Mouse (Mus musculus) forebrain, embryonic 15.5 days (tissue): Measurements from ENCODE around the gene Pip5k1b. TPM values are rescaled to one million over a fixed set of nuclear protein-coding genes. Genes with fewer than 3 reads are reported as not detected.

Source experiments
- ATAC-seq: fragments of 200-750 bp; cut with Nextera tagmentation; replicated peaks from 2 replicates; pipeline ENCODE4 v1.8.0; 2017; ENCODE audit warnings: mild to moderate bottlenecking, moderate TSS enrichment, moderate library complexity
- H3K27ac ChIP-seq: fragments of 300-500 bp; sonication (generic); replicated peaks from 2 replicates; pipeline ENCODE4 v1.5.1; 2015; ENCODE audit warnings: mild to moderate bottlenecking, inconsistent platforms
- H3K27me3 ChIP-seq: fragments of 300-500 bp; sonication (generic); 2 replicates; pipeline ENCODE4 v1.6.1; 2015; ENCODE audit warnings: inconsistent platforms
- H3K36me3 ChIP-seq: fragments of 300-500 bp; sonication (generic); 2 replicates; pipeline ENCODE4 v1.6.1; 2015; ENCODE audit warnings: mild to moderate bottlenecking, inconsistent platforms
- H3K4me1 ChIP-seq: fragments of 300-500 bp; sonication (generic); 2 replicates; pipeline ENCODE4 v1.6.1; 2015; ENCODE audit warnings: inconsistent platforms
- H3K4me2 ChIP-seq: fragments of 300-500 bp; sonication (generic); replicated peaks from 2 replicates; pipeline ENCODE4 v1.6.1; 2015; ENCODE audit warnings: mild to moderate bottlenecking, inconsistent platforms
- H3K4me3 ChIP-seq: fragments of 300-500 bp; sonication (generic); 2 replicates; pipeline ENCODE4 v1.5.1; 2015; ENCODE audit warnings: mild to moderate bottlenecking, inconsistent platforms
- H3K9ac ChIP-seq: fragments of 300-500 bp; sonication (generic); replicated peaks from 2 replicates; pipeline ENCODE4 v1.6.1; 2015; ENCODE audit warnings: mild to moderate bottlenecking, inconsistent platforms
- H3K9me3 ChIP-seq: fragments of 300-500 bp; sonication (generic); 2 replicates; pipeline ENCODE4 v1.6.1; 2016; ENCODE audit warnings: inconsistent platforms
- WGBS: fragments of 180-500 bp; shearing (Covaris S2); methylation state at CpG from one replicate; pipeline ENCODE4 v1.1.7; 2015; ENCODE audit warnings: mixed read lengths; 5-methylcytosine and 5-hydroxymethylcytosine counted together
- polyA plus RNA-seq: library from polyadenylated mRNA; unstranded; fragments of >200 nt; fragmentation: Nextera tagmentation; extraction: Ambion mirVana; gene quantifications from 2 replicates; pipeline ENCODE4 v1.2.1, GENCODE M21; 2015

The Pip5k1b gene
- polyA plus RNA-seq, 1 experiment from 2014 or later = 1.7 TPM

GRCm38 (mm10) chr19:24332956-24333355 lies 222.7 kb downstream of the Pip5k1b start:
- Histone ChIP-seq H3K4me3 (no peak overlapping the region), H3K4me2 (no peak overlapping the region), H3K27ac (no peak overlapping the region), H3K36me3 (no peaks in the 10 kb centered on the region), H3K27me3 (no peaks in the 10 kb centered on the region), H3K4me1 (peaks cover 4% of the 10 kb centered on the region; the same call in 1 of the 2 replicates), H3K9me3 (no peaks in the 10 kb centered on the region), H3K9ac (no peak overlapping the region)
- WGBS = 68% methylated on average over 5 of the region's 5 CpGs
- ATAC-seq = no peak

DNA sequence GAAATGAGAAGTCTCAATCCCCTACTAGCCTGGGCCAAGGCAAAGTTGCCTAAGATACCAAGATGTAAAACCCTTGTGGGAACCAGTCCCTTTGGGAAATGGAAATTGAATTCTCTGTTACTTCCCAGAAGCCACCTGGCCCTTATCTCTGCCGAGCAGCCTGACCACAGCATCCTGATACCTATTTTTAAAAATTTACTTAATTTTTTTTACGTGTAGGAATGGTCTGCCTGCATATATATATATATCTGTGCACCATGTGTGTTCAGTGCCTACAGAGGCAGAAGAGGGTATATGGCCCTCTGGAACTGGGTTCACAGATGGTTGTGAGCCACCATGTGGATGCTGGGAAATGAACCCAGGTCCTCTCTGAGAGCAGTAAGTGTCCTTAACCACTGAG lies 224.4 kb downstream of the Pip5k1b start:
- H3K4me3 ChIP-seq = no peak overlapping the region
- no peak overlapping the region for H3K9ac ChIP-seq
- no peaks in the 10 kb centered on the region for H3K36me3 ChIP-seq
- peaks cover 14% of the 10 kb centered on the region for H3K4me1 ChIP-seq
- WGBS = 92% methylated on average over 2 of the region's 2 CpGs
- H3K27ac ChIP-seq = no peak overlapping the region
- H3K4me2 ChIP-seq = no peak overlapping the region
- no peaks in the 10 kb centered on the region for H3K9me3 ChIP-seq
- H3K27me3 ChIP-seq = no peaks in the 10 kb centered on the region
- no peak for ATAC-seq

- 78% methylated on average over 2 of the region's 2 CpGs for WGBS
- H3K4me1 ChIP-seq = peaks cover 14% of the 10 kb centered on the region
Measured at GRCm38 (mm10) chr19:24330366-24330765, 225.3 kb downstream of the Pip5k1b start.

DNA sequence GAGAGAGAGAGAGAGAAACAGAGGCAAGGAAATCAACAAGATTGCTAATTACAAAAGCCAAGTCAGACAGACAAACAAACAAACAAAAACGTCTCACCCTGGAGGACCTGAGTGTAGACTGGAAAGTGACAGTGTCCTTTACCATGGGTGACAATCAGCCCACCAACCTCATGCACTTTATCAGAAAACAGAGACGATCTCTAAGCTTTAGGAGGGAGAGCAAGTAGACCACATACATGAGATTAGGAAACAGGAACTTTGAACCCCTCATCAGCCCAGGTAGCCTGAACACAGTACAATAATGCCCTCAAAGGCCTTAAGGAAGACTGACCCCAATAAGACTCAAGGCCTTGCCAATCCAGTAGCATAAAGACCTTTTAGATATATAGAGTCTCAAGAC lies 227.8 kb downstream of the Pip5k1b start:
- Histone ChIP-seq H3K36me3 (no peaks in the 10 kb centered on the region), H3K4me1 (peaks cover 14% of the 10 kb centered on the region), H3K27me3 (no peaks in the 10 kb centered on the region), H3K9ac (no peak overlapping the region), H3K9me3 (no peaks in the 10 kb centered on the region), H3K4me3 (no peak overlapping the region), H3K27ac (no peak overlapping the region), H3K4me2 (no peak overlapping the region)
- no peak for ATAC-seq
- WGBS = 73% methylated on average over 2 of the region's 2 CpGs

More at GRCm38 (mm10) chr19:24330366-24330765, 225.3 kb downstream of the Pip5k1b start:
- Histone ChIP-seq H3K27me3 (no peaks in the 10 kb centered on the region), H3K4me3 (no peak overlapping the region), H3K9me3 (no peaks in the 10 kb centered on the region), H3K4me2 (no peak overlapping the region), H3K36me3 (no peaks in the 10 kb centered on the region), H3K27ac (no peak overlapping the region), H3K9ac (no peak overlapping the region)
- no peak for ATAC-seq

DNA sequence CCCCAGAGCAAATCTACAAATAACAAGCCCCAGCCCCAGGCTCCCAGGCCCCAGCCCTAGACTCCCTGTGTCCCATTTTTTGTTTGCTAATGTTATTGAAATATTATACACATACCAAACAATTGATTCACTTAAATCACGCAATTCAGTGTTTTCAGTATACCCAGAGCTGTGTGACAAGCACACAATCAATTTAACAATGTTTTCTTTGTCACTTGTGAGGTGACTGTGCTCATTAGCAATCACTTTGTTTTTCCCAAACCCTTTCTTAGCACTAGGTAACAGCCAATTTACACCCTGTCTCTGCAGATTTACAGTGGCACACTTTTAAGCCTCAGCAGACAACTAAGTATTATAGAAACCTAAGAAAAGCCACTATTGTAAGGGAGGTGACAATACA lies 228.7 kb downstream of the Pip5k1b start:
- Histone ChIP-seq H3K4me1 (peaks cover 13% of the 10 kb centered on the region), H3K9me3 (no peaks in the 10 kb centered on the region), H3K36me3 (no peaks in the 10 kb centered on the region), H3K9ac (no peak overlapping the region), H3K27me3 (no peaks in the 10 kb centered on the region), H3K4me2 (no peak overlapping the region), H3K4me3 (no peak overlapping the region), H3K27ac (no peak overlapping the region)
- 0 out of 2 replicates have a peak, but pooled peaks have one; percentile 26 for ATAC-seq
- 7% methylated on average over 1 of the region's 1 CpGs for WGBS

DNA sequence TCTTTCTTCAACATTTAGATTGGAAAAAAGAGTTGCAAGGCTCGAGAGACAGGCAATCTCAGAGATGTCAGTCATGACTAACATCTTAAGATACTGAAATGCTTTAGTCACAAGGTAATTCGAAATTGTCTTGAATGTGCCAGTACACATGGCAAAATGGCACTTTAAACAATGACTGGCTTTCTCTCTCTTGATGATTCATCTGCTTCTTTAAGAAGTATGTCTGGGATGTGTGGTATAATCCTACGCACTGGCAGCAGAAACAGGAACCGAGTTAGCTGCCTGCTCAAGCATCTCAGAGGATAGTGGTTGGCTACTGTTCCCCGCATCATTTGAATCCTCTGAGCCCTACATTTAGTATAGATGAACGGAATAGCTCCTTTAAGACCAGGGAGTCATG lies 230.0 kb downstream of the Pip5k1b start:
- no peak for ATAC-seq
- Histone ChIP-seq H3K36me3 (no peaks in the 10 kb centered on the region), H3K9me3 (no peaks in the 10 kb centered on the region), H3K4me3 (no peak overlapping the region), H3K9ac (no peak overlapping the region), H3K27me3 (no peaks in the 10 kb centered on the region), H3K4me1 (peaks cover 13% of the 10 kb centered on the region), H3K4me2 (no peak overlapping the region), H3K27ac (no peak overlapping the region)
- 76% methylated on average over 6 of the region's 6 CpGs for WGBS

DNA sequence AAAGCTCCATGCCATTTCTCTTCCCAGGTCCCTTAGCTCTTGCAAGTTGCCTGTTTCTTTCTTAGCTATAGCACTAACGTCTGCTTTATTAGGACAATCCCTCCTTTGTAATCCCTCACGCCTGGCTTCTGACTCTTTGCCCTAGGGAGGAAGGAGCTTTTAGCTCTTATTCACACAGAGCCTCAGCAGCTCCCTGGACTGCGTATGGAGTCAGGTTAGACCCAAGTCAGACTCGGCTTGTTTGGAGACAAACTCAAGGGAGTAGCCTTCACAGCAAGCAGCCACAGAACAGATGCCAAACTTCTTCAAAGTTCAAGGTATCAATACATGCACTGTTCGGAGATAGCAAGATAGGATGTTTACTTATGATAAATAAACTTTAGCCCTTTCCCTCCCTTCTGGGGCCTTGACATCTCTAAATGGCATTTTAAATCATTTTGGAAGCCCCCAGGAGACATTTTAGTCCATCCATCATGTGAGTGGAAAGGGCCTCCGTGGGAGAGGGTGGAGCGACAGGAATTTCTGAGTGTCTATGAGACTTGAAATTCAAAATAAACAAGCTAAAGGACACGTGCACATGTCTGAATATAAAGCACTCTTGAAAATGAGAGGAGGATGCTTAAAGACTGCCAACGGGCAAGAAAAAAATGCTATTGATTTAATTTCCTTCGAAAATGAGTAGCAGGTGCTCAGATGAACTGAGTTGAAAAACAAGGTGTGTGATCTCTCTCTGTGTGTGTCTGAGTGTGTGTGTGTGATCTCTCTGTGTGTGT lies 231.6 kb downstream of the Pip5k1b start:
- no peaks in the 10 kb centered on the region for H3K9me3 ChIP-seq
- H3K4me2 ChIP-seq = no peak overlapping the region
- no peaks in the 10 kb centered on the region for H3K27me3 ChIP-seq
- peaks cover 13% of the 10 kb centered on the region for H3K4me1 ChIP-seq
- ATAC-seq = no peak
- no peak overlapping the region for H3K9ac ChIP-seq
- no peak overlapping the region for H3K27ac ChIP-seq
- WGBS = 36% methylated on average over 10 of the region's 10 CpGs
- no peak overlapping the region for H3K4me3 ChIP-seq
- no peaks in the 10 kb centered on the region for H3K36me3 ChIP-seq

- WGBS = 94% methylated on average over 8 of the region's 8 CpGs
- Histone ChIP-seq H3K4me3 (no peak overlapping the region), H3K9ac (no peak overlapping the region), H3K4me2 (no peak overlapping the region), H3K27ac (no peak overlapping the region), H3K4me1 (peaks cover 16% of the 10 kb centered on the region), H3K27me3 (no peaks in the 10 kb centered on the region), H3K36me3 (no peaks in the 10 kb centered on the region), H3K9me3 (no peaks in the 10 kb centered on the region)
- no peak for ATAC-seq
Measured at GRCm38 (mm10) chr19:24321900-24322311, 233.8 kb downstream of the Pip5k1b start.

- WGBS = 87% methylated on average over 6 of the region's 6 CpGs
- H3K27ac ChIP-seq = no peak overlapping the region
- H3K4me1 ChIP-seq = peaks cover 16% of the 10 kb centered on the region
- no peak overlapping the region for H3K4me3 ChIP-seq
- no peak overlapping the region for H3K4me2 ChIP-seq
- H3K27me3 ChIP-seq = no peaks in the 10 kb centered on the region
- H3K9ac ChIP-seq = no peak overlapping the region
- H3K9me3 ChIP-seq = no peaks in the 10 kb centered on the region
- H3K36me3 ChIP-seq = no peaks in the 10 kb centered on the region
- no peak for ATAC-seq
Measured at GRCm38 (mm10) chr19:24321211-24321899, 234.3 kb downstream of the Pip5k1b start.

- peak; percentile 10 for ATAC-seq
- Histone ChIP-seq H3K4me3 (no peak overlapping the region), H3K9me3 (no peaks in the 10 kb centered on the region)
Measured at GRCm38 (mm10) chr19:24318172-24318571, 237.5 kb downstream of the Pip5k1b start.

DNA sequence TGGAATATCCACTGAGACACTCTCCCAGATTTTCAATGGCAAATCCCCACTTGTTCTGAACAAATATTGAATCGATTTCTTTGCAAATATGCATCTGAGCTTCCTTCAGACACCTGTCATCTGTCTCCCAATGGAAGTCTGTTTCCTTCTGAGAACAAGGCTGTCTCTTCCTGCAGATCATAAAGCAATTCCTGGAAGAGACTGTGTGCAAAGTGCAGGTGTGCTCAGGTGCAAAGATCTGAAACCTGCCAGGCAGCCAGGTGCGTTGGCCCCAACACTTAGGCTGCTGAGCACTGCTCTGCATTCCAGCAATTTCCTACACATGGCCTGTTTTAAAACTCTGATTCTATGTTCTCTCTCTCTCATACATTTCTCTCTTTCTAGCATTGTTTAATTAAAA lies 237.9 kb downstream of the Pip5k1b start:
- 85% methylated on average over 2 of the region's 2 CpGs for WGBS
- ATAC-seq = no peak
- Histone ChIP-seq H3K9ac (no peak overlapping the region), H3K9me3 (no peaks in the 10 kb centered on the region), H3K4me3 (no peak overlapping the region), H3K27me3 (no peaks in the 10 kb centered on the region), H3K36me3 (no peaks in the 10 kb centered on the region), H3K4me1 (peaks cover 27% of the 10 kb centered on the region), H3K27ac (0 out of 2 replicates have a peak overlapping the region, but pooled peaks have one; percentile 31), H3K4me2 (no peak overlapping the region)

More at GRCm38 (mm10) chr19:24318172-24318571, 237.5 kb downstream of the Pip5k1b start:
- Histone ChIP-seq H3K27ac (no peak overlapping the region), H3K4me1 (peaks cover 22% of the 10 kb centered on the region), H3K27me3 (no peaks in the 10 kb centered on the region), H3K36me3 (no peaks in the 10 kb centered on the region), H3K4me2 (no peak overlapping the region), H3K9ac (no peak overlapping the region)
- 44% methylated on average over 10 of the region's 10 CpGs for WGBS

- 12% methylated on average over 15 of the region's 15 CpGs for WGBS
- no peak overlapping the region for H3K9ac ChIP-seq
- no peaks in the 10 kb centered on the region for H3K36me3 ChIP-seq
- peak; percentile 88 for ATAC-seq
- no peak overlapping the region for H3K4me2 ChIP-seq
- H3K27ac ChIP-seq = 0 out of 2 replicates have a peak overlapping the region, but pooled peaks have one; percentile 31
- peaks cover 27% of the 10 kb centered on the region for H3K4me1 ChIP-seq
- H3K9me3 ChIP-seq = no peaks in the 10 kb centered on the region
- H3K4me3 ChIP-seq = no peak overlapping the region
- no peaks in the 10 kb centered on the region for H3K27me3 ChIP-seq
Measured at GRCm38 (mm10) chr19:24317038-24317591, 238.6 kb downstream of the Pip5k1b start.
